Mouse (Mus musculus) ES-E14 (cell line): ENCODE data around the gene Pakap. TPM values are rescaled to one million over a fixed set of nuclear protein-coding genes. Genes with fewer than 3 reads are reported as not detected.

Experiments
- DNase-seq: peaks from one replicate; pipeline ENCODE4 v3.0.0-alpha.2; 2013; ENCODE audit warnings: low read depth, low spot score
- H3K27ac ChIP-seq: 2 replicates; pipeline ENCODE4 v1.5.1; 2012; ENCODE audit warnings: low read depth, mild to moderate bottlenecking, low read length, moderate library complexity, mixed read lengths; ENCODE audit not compliant: poor library complexity, insufficient read depth, severe bottlenecking
- H3K36me3 ChIP-seq: 2 replicates; pipeline ENCODE4 v1.6.1; 2012; ENCODE audit warnings: mild to moderate bottlenecking, low read length, moderate library complexity, mixed read lengths; ENCODE audit not compliant: control insufficient read depth, poor library complexity, insufficient read depth, severe bottlenecking
- H3K4me1 ChIP-seq, 2 experiments: fragments of 150-350 bp in 1 of 2; sonication (generic) in 1 of 2; 2 replicates each; pipeline ENCODE4 v1.6.1; 2012; ENCODE audit warnings: low read length in 2 of 2, mild to moderate bottlenecking in 1 of 2, mixed read lengths in 1 of 2; ENCODE audit not compliant: control insufficient read depth in 2 of 2, insufficient read depth in 2 of 2, poor library complexity in 1 of 2
- H3K4me3 ChIP-seq, 2 experiments: fragments of 150-350 bp in 1 of 2; sonication (generic) in 1 of 2; 2 replicates each; pipeline ENCODE4 v1.5.1; 2012; ENCODE audit warnings: low read length in 2 of 2, low read depth in 1 of 2, mild to moderate bottlenecking in 1 of 2, mixed read lengths in 1 of 2; ENCODE audit not compliant: insufficient read depth in 1 of 2, poor library complexity in 1 of 2, severe bottlenecking in 1 of 2
- H3K9ac ChIP-seq: 2 replicates; pipeline ENCODE4 v1.6.1; 2012; ENCODE audit warnings: low read depth, mild to moderate bottlenecking, low read length, mixed read lengths; ENCODE audit not compliant: poor library complexity, insufficient read depth, severe bottlenecking
- H3K9me3 ChIP-seq: fragments of 150-350 bp; sonication (generic); 2 replicates; pipeline ENCODE4 v1.6.1; 2012; ENCODE audit warnings: low read depth, mild to moderate bottlenecking, low read length; ENCODE audit not compliant: control insufficient read depth, insufficient read depth
- CHD2 ChIP-seq: IDR thresholded peaks from 2 replicates; pipeline ENCODE4 v1.6.1; 2014; ENCODE audit warnings: mild to moderate bottlenecking, low read depth, low read length, inconsistent platforms
- HCFC1 ChIP-seq: IDR thresholded peaks from 2 replicates; pipeline ENCODE4 v1.6.1; 2012; ENCODE audit warnings: low read length, inconsistent platforms, borderline replicate concordance; ENCODE audit not compliant: insufficient read depth
- MAFK ChIP-seq: IDR thresholded peaks from 2 replicates; pipeline ENCODE4 v1.6.1; 2014; ENCODE audit warnings: mild to moderate bottlenecking, low read depth, low read length, inconsistent platforms; ENCODE audit not compliant: insufficient read depth
- ZC3H11A ChIP-seq: IDR thresholded peaks from 2 replicates; pipeline ENCODE4 v1.6.1; 2012; ENCODE audit warnings: low read depth, mild to moderate bottlenecking, inconsistent platforms, low read length, borderline replicate concordance
- ZNF384 ChIP-seq: IDR thresholded peaks from 2 replicates; pipeline ENCODE4 v1.6.1; 2012; ENCODE audit warnings: low read depth, low read length, inconsistent platforms
- in situ Hi-C, 2 experiments: fragments of 600-800 bp; cut with MboI; formaldehyde crosslinking; loops; one replicate each; pipeline ENCODE4 v1.15.1; 2025; ENCODE audit warnings: low sequenced_read_pairs in 2 of 2, inconsistent platforms in 1 of 2; ENCODE audit not compliant: unreplicated experiment in 2 of 2
- total RNA-seq: library from RNA; depleted of rRNA; stranded (reverse); fragments of 300-350 nt; gene quantifications from 2 replicates; pipeline ENCODE4 v1.2.3, GENCODE M21; 2012

Gene Pakap
- total RNA-seq, 1 experiment, result 5.8 TPM

DNA sequence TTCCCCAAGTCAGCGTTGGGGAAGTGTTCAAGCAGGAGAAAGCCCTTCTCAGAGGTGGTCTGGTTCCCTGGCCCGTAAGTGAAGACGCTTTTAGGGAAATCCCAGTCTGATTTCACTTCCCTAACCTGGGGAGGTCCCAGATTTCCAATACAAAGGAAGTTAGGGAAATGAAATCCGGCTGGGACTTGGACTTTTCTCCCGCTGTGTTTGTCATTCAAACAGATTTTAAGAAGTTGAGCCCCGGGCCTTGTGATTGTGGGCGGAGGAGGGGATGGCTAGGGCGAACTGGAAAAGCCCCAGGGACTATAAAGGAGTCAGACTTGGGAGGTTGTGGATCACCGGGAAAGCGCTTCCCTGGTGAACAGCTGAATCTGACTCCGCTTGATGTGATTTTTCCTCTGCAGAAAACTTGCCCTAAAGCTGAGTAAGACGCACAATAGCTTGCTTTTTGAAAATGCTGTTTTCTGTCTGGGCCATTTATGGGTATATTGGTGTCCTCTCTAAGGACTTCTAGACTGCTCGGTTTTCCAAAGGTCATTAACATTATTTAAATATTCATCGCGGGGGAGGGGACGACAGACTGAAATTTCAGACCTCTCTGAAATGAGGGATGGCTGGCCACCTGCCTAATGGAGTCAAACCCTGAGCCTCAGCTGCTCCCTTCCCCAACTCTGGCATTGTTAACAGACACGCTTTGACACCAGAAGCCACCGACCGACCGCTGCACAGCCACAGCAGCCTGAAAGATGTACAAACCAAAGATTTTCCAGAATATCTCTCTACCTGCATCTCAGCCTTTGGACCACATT lies 213.1 kb downstream of the Pakap start:
- H3K4me1 ChIP-seq, result peaks cover 0 to 3% of the 10 kb centered on the region in 2 experiments; a peak in 1 of 4 replicates
- peak; percentile 59; the same call in 1 of the 2 replicates for TF ChIP-seq CHD2
- TF ChIP-seq MAFK, result no peak
- peak overlapping the region; percentile 30; the same call in 1 of the 2 replicates for H3K9ac ChIP-seq
- no peaks in the 10 kb centered on the region for H3K36me3 ChIP-seq
- peak; percentile 94 for DNase-seq
- H3K27ac ChIP-seq, result peak overlapping the region; percentile 84; the same call in 1 of the 2 replicates
- H3K9me3 ChIP-seq, result no peaks in the 10 kb centered on the region
- in situ Hi-C loops, result no loop called here
- H3K4me3 ChIP-seq, result peak overlapping the region; percentile 29 to 46

DNA sequence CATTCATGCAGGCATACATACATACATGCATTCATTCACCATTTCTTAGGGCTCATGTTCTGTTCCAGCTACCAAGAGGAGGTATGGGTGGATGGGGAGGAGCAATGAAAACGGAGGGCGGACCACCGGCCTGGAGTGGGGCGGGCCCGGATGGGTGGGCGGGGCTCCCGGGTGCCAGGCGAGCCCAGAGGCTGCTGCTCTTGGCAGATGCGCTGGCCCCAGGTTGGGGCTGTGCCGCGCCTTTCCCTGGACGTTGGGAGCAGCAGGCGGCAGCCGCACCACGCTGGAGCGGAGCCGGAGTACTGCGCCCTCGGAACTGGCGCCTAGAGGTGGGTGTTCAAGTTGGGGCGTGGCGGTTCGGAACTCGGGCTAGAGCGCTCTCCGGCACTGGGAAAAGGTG lies 214.0 kb downstream of the Pakap start:
- peak; percentile 76 for DNase-seq
- Histone ChIP-seq H3K4me3 (peak overlapping the region; percentile 29 to 68), H3K27ac (no peak overlapping the region; the same call in 1 of the 2 replicates), H3K36me3 (no peaks in the 10 kb centered on the region), H3K9me3 (no peaks in the 10 kb centered on the region), H3K4me1 (peaks cover 0 to 3% of the 10 kb centered on the region in 2 experiments; a peak in 1 of 4 replicates), H3K9ac (peak overlapping the region; percentile 45; the same call in 1 of the 2 replicates)
- TF ChIP-seq ZC3H11A, result no peak
- no peak for TF ChIP-seq ZNF384
- TF ChIP-seq CHD2, result no peak
- no peak for TF ChIP-seq MAFK
- TF ChIP-seq HCFC1, result no peak
- in situ Hi-C loops, result no loop called here

DNA sequence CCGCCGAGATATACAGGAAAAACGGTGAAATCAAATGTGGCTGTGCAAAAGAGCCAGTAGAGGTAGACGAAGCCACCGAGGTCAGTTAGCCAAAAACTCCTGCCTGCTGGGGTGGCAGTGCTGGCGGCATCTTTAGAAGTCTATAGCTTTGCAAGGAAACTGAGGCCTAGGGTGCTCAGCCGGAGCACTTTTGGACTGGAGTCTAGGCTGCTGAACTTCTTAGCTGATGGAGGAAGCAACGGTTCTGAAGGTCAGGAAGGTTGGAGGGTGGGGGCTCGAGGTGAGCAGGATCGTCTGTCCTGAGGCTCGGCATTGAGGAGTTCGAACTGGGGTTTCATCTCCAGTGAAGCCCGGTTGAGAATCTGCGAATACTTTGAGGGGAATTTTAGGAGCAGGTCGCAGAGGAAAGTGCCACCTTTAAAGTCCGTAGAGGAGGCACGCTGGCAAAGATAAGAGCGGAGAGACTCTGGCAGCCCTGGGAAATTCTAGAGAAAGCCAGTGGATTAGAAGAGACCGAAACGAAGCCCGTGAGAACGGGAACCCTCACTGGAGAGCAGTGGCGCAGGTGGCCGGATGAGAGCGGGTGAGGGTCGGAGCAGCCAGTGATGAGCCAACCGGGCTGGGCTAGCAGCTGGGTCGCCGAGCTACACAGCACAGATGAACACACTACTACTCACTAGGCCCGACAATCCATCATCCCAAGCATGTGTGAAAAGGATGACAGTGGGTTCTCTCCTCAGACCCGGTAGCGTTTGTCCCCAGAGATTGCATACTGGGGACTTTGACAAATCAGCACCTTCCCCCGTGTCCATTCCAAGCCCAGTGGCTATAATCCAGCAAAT lies 214.8 kb downstream of the Pakap start:
- TF ChIP-seq ZNF384 (no peak), MAFK (no peak), CHD2 (no peak), HCFC1 (no peak), ZC3H11A (no peak)
- DNase-seq, result no peak
- no peaks in the 10 kb centered on the region for H3K9me3 ChIP-seq
- H3K4me3 ChIP-seq, result peak overlapping the region; percentile 29 to 68
- peak overlapping the region; percentile 45; the same call in 1 of the 2 replicates for H3K9ac ChIP-seq
- in situ Hi-C loops, result no loop called here
- no peaks in the 10 kb centered on the region for H3K36me3 ChIP-seq
- H3K4me1 ChIP-seq, result peaks cover 0 to 5% of the 10 kb centered on the region in 2 experiments; a peak in 1 of 4 replicates
- no peak overlapping the region for H3K27ac ChIP-seq

DNA sequence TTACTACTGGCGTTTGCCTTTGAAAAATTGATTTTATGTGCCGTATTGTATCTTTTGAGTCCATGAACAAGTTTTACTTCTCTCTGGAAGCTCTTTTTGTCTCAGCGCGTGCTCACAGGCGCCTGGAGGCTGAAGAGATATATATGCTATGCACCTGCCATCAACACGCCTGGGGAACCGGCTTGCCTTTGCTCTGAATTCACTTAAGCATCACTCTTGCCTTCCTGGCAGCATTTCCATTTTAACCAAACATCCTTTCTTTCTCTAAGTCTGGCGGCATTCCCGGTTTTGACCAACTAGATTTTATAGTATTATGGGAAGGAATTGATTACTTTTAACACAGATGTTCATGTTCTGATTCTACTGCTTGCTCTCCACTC lies 215.4 kb downstream of the Pakap start:
- DNase-seq, result no peak
- peak overlapping the region; percentile 29 to 68; a peak in 1 of 4 replicates for H3K4me3 ChIP-seq
- no peaks in the 10 kb centered on the region for H3K36me3 ChIP-seq
- no peaks in the 10 kb centered on the region for H3K9me3 ChIP-seq
- TF ChIP-seq HCFC1, result no peak
- no peak for TF ChIP-seq MAFK
- TF ChIP-seq CHD2, result no peak
- no peak for TF ChIP-seq ZC3H11A
- no peak for TF ChIP-seq ZNF384
- peaks cover 0 to 5% of the 10 kb centered on the region in 2 experiments; a peak in 1 of 4 replicates for H3K4me1 ChIP-seq
- in situ Hi-C loops, result no loop called here
- H3K27ac ChIP-seq, result no peak overlapping the region
- no peak overlapping the region for H3K9ac ChIP-seq
